Mouse (Mus musculus): ENCODE measurements around the gene Adam19.

The Adam19 gene

GRCm38 (mm10) chr11:46095477-46096264, 39.9 kb downstream of the Adam19 start:
- CTCF ChIA-PET = interaction anchor here (0.6 kb wide), 1 partner anchor 303 kb away, joined by 3 read pairs; no protein-coding TSS in a partner anchor

DNA sequence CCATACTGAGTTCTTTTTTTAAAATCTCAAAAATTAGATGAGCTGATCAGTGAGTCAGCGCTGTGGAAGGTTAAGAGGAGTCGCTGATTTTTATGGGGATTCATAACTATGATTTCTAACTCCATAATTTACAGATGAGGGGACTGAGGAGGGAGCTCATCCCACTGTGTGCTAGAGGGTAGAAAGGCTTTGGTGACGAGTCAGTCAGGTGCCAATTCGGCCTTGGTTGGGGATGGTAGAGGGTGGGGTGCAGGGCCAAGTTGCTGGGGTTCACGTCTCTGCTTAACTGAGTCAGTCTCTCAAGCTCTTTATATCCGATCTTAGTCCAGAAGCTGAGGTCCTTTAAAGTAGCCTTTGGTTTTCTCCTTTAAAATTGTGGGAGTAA, 40.5 kb downstream of the Adam19 start:
- CTCF ChIA-PET = interaction anchor here (0.6 kb wide), 1 partner anchor 303 kb away, joined by 3 read pairs; no protein-coding TSS in a partner anchor

GRCm38 (mm10) chr11:46097062-46097461, 41.3 kb downstream of the Adam19 start:
- CTCF ChIA-PET = no interaction called here

DNA sequence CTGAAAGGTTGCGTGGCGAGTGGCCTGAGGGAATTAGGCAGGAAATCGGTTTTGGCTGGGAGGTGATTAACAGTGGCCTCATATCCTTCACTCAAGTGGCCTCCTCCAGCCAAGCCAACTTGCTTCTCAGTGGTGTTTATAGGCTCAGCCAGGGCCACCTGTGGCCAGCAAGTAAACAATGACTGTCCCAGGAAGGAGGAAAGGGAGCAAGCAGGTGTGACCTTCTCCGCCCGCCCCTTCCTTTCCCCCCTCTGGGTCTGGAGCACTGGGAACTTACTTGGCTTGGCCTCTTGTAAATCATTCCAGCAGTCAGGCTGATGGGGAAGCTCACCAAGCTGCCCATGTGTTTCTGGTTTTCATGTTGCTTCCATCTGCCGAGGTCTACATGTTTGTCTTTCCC, 46.3 kb downstream of the Adam19 start:
- CTCF ChIA-PET = interaction anchor here (0.6 kb wide), 1 partner anchor 11 kb away, joined by 3 read pairs; no protein-coding TSS in a partner anchor

DNA sequence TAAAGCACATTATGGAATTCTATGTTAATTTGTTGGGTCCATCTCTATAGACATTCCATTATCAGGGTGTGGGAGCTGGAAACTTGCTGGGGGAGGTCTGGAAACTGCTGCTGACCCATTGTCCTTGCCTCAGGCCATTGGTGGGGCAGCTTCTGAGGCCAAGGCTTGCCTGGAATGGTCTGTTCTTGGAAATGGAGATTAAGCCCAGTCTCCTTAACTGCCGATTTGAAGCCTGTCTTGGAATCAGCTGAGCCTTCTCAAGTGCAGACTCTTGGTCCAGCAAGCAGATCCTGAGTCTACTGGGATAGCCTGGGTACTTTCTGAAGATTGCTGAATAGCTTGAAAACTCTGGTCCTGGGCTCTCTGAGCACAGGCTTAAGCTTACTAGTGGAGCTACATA, 51.3 kb downstream of the Adam19 start:
- CTCF ChIA-PET = no interaction called here

DNA sequence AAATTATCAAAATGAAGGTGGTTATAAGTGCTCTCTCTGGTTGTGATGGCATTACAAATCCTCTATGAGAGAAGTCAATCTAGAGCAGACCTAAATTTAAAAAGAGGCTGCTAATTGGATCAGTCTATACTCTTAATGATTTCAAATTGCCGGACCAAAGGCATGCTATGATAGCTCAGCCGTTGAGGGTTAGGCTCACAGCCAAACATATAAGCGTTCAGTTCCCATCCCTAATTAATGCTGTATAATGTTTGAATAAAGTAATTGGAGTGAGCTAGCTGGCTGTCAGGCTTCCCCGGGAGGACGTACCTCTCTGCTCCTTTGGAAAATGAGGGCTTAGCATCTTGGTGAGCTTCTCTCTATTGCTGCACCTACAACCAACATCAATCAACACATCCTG, 53.4 kb downstream of the Adam19 start:
- CTCF ChIA-PET = no interaction called here

- CTCF ChIA-PET = no interaction called here
Observed at GRCm38 (mm10) chr11:46110156-46110944, 54.6 kb downstream of the Adam19 start.

- CTCF ChIA-PET = no interaction called here
Observed at GRCm38 (mm10) chr11:46110945-46111287, 55.1 kb downstream of the Adam19 start.

GRCm38 (mm10) chr11:46113211-46113610, 57.4 kb downstream of the Adam19 start:
- CTCF ChIA-PET = interaction anchor here (0.6 kb wide), 1 partner anchor 11 kb away, joined by 3 read pairs; no protein-coding TSS in a partner anchor

DNA sequence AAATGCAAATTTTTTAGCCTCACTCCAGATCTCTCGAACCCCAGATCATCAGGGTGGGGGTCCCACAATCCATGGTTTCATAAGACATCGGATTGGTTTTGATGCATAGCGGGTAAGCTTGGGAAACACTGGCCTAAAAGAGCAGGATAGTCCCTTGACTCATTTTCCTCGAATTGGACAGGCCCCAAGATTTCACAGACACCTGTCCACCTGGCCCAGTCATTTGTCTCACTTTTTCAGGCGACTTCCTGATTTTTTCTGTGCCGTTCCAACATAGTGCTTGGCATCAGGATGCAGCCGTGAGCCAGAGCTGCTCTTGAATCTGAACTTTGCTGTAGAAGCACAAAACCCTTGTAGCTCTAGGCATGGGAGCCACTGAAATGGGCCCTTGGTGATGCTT, 58.4 kb downstream of the Adam19 start:
- CTCF ChIA-PET = interaction anchor here (0.5 kb wide), 1 partner anchor 1635 kb away, joined by 4 read pairs; no protein-coding TSS in a partner anchor

- CTCF ChIA-PET = interaction anchor here (0.7 kb wide), 1 partner anchor 85 kb away, joined by 32 read pairs; no protein-coding TSS in a partner anchor
Observed at GRCm38 (mm10) chr11:46115011-46115410, 59.2 kb downstream of the Adam19 start.

DNA sequence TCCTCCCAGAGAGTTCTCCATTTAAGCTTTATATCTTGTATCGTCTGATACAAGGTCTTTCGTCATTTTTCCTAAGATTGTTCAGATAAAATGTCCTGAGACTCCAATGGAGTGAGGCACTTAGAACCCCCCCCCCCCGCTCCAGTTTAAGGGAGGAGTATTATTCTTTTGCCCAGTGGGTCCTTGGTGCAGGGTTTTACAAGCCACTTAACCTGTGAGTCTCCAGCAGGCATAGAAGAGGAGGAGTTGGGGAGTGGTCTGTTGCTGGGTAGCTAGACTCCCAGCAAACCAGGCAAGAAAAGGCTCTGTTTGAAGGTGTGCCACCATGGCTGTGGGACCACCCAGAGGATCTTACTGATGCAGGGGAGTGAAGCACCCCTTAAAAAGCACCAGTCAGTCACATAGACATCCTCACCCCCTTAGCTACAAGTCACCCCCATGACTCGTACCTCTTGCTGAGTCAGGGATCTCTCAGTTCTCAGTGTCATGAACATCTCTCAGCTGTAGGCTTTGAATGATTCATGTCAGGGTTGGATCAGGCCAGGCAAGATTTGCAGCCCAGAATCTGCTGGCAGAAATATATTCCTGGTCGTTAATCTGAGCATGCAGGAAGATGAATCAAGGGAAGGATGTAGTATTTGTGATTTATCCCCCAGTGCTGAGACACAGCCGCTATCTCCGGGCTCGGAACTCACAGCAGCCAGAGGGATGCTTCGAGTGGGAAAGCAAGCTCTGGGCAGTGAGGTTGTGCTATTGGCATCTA, 59.8 kb downstream of the Adam19 start:
- CTCF ChIA-PET = interaction anchor here (0.5 to 0.7 kb wide), 2 partner anchors 85 to 761 kb away, joined by 5 to 32 read pairs; no protein-coding TSS in a partner anchor

DNA sequence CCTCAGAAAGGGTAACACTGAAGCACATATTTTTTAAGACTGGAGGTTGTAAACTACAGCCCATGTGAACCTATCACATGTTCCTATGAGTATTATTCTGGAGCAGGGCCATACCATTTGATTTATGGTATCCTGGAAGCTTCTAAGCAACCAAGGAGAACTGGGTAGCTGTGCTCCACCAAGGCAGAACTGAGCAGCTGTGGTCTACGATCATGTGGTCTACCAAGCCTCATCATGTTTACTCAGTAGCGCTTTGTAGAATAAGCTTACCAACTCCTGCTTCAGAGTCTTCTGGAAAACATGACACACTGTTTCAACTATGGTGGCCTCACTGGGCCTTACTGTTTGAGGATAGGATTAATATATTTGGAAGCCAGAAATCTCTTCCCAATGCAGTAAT, 60.7 kb downstream of the Adam19 start:
- CTCF ChIA-PET = interaction anchor here (0.5 kb wide), 1 partner anchor 762 kb away, joined by 5 read pairs; no protein-coding TSS in a partner anchor

- CTCF ChIA-PET = no interaction called here
Observed at GRCm38 (mm10) chr11:46119624-46120023, 63.8 kb downstream of the Adam19 start.

GRCm38 (mm10) chr11:46120084-46120483, 64.3 kb downstream of the Adam19 start:
- CTCF ChIA-PET = no interaction called here

GRCm38 (mm10) chr11:46121666-46122065, 65.9 kb downstream of the Adam19 start:
- CTCF ChIA-PET = no interaction called here

DNA sequence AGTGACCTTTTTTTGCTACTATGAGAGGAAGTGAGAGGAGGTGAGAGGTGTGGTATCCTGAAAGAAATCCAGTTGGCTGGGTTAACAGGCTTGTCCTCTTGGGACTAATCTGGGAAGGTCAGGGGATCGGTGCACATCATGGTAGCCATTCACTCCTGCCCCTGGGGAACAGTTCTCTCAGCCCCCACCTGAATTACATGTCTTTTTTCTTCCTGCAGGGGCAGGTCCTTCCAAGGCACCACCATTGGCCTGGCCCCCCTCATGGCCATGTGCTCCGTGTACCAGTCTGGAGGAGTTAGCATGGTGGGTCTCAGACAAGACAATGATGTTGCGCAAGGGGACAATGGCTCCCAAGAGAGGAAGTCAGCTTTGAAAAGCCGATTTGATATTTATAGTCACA, 67.1 kb downstream of the Adam19 start:
- CTCF ChIA-PET = no interaction called here

DNA sequence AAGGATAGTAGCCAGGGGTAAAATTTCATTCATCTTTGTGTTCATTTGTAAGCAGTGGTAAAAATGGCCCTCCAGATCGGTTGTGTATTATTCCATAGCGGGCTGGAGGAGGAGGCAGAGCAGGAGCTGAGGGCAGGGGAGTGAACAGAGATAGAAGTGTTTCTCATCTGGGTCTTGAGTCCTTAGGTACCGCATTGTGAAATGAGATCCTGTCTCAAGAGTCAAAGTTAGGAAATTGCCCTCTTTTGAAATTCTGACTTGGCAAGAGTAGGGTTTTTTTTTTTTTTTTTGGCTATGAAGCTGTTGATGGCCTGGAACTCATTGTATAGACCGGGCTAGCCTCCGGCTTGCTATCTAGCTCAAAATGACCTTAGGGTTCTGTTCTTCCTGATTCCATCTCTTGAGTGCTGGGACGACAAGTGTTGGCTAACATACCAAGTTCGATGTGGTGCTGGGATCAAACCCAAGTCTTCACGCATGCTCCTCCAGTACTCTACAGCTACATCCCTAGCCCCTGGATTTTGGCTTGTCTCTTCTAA, 67.6 kb downstream of the Adam19 start:
- CTCF ChIA-PET = interaction anchor here (0.6 kb wide), 1 partner anchor 46 kb away, joined by 3 read pairs; no protein-coding TSS in a partner anchor

GRCm38 (mm10) chr11:46125093-46125834, 69.5 kb downstream of the Adam19 start:
- CTCF ChIA-PET = no interaction called here

GRCm38 (mm10) chr11:46125835-46126229, 70.0 kb downstream of the Adam19 start:
- CTCF ChIA-PET = interaction anchor here (0.6 kb wide), 1 partner anchor 67 kb away, joined by 12 read pairs; no protein-coding TSS in a partner anchor

DNA sequence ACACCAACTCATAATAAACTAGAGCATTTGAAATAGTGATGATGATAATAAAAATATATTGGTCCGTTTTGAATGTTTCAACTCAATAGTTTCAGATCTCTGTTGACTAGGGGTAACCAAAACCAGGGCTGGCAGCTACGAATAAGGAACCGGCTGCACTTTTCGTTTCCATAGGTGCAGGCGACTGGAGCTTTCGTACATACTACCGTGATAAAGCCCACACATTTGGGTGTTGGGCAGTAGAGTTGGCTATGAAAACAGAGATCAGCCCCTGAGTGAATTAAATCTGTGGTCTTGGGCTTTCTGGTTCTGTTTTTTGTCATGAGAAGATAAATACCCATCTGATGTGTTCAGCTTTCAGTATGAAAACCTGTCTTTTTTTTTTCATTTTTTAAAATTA, 70.5 kb downstream of the Adam19 start:
- CTCF ChIA-PET = interaction anchor here (0.6 kb wide), 1 partner anchor 67 kb away, joined by 12 read pairs; no protein-coding TSS in a partner anchor
